Mouse (Mus musculus): Measurements from ENCODE around the gene Olfr1438-ps1. TPM values are rescaled to one million over a fixed set of nuclear protein-coding genes. Genes with fewer than 3 reads are reported as not detected.
A peak's percentile ranks its signal among the peaks of the same experiment; 100 is the strongest.
"Not testable (repeated sequence)": the region's sequence is repeated elsewhere in the genome, so short reads cannot be mapped to it uniquely, and the experiment has no call there.

Gene Olfr1438-ps1
- not detected in 2 replicates for polyA plus RNA-seq (2015; fragmentation: Nextera tagmentation; extraction: Ambion mirVana)

DNA sequence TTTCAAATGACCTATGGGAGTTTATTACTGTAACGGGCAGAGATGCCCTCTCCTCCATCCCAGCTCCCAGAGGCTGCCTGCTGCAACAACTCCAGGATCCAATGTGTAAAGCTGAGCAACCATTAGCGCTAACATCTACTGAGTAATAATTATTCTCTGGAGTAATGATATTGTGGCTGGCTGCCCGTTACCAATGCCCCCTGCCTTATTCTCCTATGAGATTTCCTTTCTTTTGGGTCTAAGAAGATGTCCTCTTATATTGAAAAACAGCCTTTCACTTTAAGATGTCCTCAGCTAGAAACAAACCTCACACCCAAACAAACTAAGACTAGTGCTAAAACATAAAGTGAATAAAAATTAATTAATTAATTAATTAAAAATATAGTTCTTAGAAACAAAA, at the start of gene Olfr1438-ps1:
Gene Olfr1438-ps1 (minus strand): TSS at position 101 of the 400 bp plus-strand sequence.
- 83% methylated on average over 3 of the region's 3 CpGs for WGBS
- H3K27ac ChIP-seq (replicated peaks), result no peak within 1 kb of the TSS

DNA sequence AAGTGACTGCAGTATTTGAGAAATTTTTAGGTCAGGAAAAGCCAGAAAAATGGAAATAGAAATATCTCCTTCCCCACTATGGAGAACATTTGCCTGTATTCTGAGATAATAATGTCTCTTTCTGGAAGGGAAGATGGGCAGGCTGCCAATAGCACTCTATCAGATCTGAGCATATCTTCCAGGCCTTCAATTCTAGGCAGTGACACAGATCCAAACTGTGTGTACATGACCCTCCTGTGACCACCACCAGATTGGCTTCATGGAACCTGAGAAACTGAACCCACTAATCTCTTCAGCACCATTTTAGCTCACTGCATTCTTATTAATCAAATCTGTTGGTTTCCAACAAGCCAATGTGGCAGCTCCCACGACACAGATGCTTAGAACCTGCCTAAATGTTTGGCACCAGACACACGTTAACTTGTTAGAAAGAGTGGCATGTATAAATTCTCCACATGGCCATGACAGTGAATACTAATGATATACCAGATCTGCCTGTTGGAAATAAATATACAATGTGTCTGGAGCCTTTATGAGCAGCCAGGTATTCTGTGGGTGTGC, 38.8 kb upstream of the Olfr1438-ps1 start:
- Histone ChIP-seq H3K4me1 (no peaks in the 10 kb centered on the region), H3K36me3 (no peaks in the 10 kb centered on the region), H3K27me3 (no peaks in the 10 kb centered on the region), H3K9ac (replicated peaks) (no peak overlapping the region), H3K9me3 (no peaks in the 10 kb centered on the region), H3K27ac (replicated peaks) (no peak overlapping the region), H3K4me3 (no peak overlapping the region), H3K4me2 (replicated peaks) (no peak overlapping the region)
- WGBS, result 61% methylated on average over 2 of the region's 2 CpGs
- peak; percentile 71; the same call in 1 of the 2 replicates for ATAC-seq (replicated peaks)

More for the DNA sequence above, at the start of gene Olfr1438-ps1:
- Histone ChIP-seq H3K36me3 (no peaks in the 10 kb centered on the region), H3K4me3 (no peak within 1 kb of the TSS), H3K27me3 (no peaks in the 10 kb centered on the region), H3K9ac (replicated peaks) (no peak within 1 kb of the TSS), H3K9me3 (no peaks in the 10 kb centered on the region), H3K4me2 (replicated peaks) (no peak within 1 kb of the TSS), H3K4me1 (no peaks in the 10 kb centered on the region)
- ATAC-seq (replicated peaks), result no peak

- WGBS, result 74% methylated on average over 3 of the region's 3 CpGs
Measured at GRCm38 (mm10) chr19:12373004-12373403, 37.3 kb upstream of the Olfr1438-ps1 start.

DNA sequence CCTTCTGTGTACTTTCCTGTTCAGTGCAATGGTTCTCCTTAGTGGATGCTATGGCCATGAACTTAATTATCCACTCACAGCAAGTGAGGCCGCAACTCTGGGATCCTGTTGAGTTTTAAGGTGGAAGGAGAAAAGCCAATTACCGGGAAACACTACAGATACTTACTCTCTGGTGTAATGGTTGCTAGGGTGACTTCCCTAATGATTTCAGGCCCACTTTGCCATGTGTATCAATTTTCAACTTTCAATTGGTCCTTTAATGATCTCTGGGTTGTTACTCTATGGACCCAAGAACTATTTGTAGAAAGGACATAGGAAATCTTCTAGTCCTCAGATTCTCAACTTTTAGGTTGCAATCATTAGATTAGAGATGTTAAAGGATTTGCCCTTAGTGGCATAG, 10.7 kb downstream of the Olfr1438-ps1 start, which contains the start of gene Olfr1437:
Gene Olfr1437 (minus strand): TSS at position 101 of the 400 bp plus-strand sequence.
- Histone ChIP-seq H3K36me3 (no peaks in the 10 kb centered on the region), H3K9me3 (no peaks in the 10 kb centered on the region), H3K4me2 (replicated peaks) (no peak within 1 kb of the TSS), H3K27ac (replicated peaks) (no peak within 1 kb of the TSS), H3K4me3 (no peak within 1 kb of the TSS), H3K4me1 (no peaks in the 10 kb centered on the region), H3K27me3 (no peaks in the 10 kb centered on the region), H3K9ac (replicated peaks) (no peak within 1 kb of the TSS)
- WGBS, result 75% methylated on average over 2 of the region's 2 CpGs
- ATAC-seq (replicated peaks), result no peak

More at GRCm38 (mm10) chr19:12373004-12373403, 37.3 kb upstream of the Olfr1438-ps1 start:
- Histone ChIP-seq H3K4me3 (no peak overlapping the region), H3K36me3 (no peaks in the 10 kb centered on the region), H3K27ac (replicated peaks) (no peak overlapping the region), H3K9ac (replicated peaks) (no peak overlapping the region), H3K9me3 (no peaks in the 10 kb centered on the region), H3K4me2 (replicated peaks) (no peak overlapping the region), H3K4me1 (no peaks in the 10 kb centered on the region), H3K27me3 (no peaks in the 10 kb centered on the region)
- no peak for ATAC-seq (replicated peaks)

GRCm38 (mm10) chr19:12299030-12299429, 36.7 kb downstream of the Olfr1438-ps1 start, which contains the start of gene Olfr1436:
Gene Olfr1436 (minus strand): TSS chr19:12299130.
- H3K4me1 ChIP-seq; H3K9ac ChIP-seq (replicated peaks); H3K4me2 ChIP-seq (replicated peaks); H3K27ac ChIP-seq (replicated peaks); H3K4me3 ChIP-seq; ATAC-seq (replicated peaks); H3K27me3 ChIP-seq; H3K9me3 ChIP-seq; H3K36me3 ChIP-seq: not testable (repeated sequence)
- WGBS, result 88% methylated on average over 1 of the region's 1 CpGs

GRCm38 (mm10) chr19:12292979-12293378, 42.7 kb downstream of the Olfr1438-ps1 start:
- H3K4me1 ChIP-seq, result no peaks in the 10 kb centered on the region
- no peaks in the 10 kb centered on the region for H3K27me3 ChIP-seq
- 0 out of 2 replicates have a peak, but pooled peaks have one; percentile 41 for ATAC-seq (replicated peaks)
- H3K4me2 ChIP-seq (replicated peaks), result no peak overlapping the region
- H3K9me3 ChIP-seq, result no peaks in the 10 kb centered on the region
- no peak overlapping the region for H3K4me3 ChIP-seq
- H3K9ac ChIP-seq (replicated peaks), result no peak overlapping the region
- no peaks in the 10 kb centered on the region for H3K36me3 ChIP-seq
- H3K27ac ChIP-seq (replicated peaks), result no peak overlapping the region

DNA sequence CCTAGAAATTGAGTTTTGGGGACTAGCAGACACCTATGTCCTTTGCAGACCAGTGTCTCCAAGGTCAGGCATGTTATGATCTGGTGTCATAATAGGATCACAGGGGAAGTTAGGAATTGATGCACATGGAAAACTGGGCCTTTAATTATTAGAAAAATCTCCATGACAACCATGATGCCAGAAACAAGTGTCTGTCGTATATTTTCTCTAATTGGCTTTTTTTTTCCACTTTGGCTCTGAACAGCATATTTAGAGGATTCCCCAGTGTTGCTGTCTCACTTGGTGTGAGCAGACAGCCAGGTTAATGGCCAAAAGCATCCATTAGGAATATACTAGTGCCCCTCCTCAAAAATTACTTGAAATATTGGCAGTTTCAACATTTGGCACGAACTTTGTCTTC, 56.2 kb downstream of the Olfr1438-ps1 start, which contains the start of gene Olfr1434:
Gene Olfr1434 (plus strand): TSS at position 301 of the 400 bp plus-strand sequence.
- ATAC-seq (replicated peaks), result no peak
- H3K9ac ChIP-seq (replicated peaks), result no peak within 1 kb of the TSS

More for the DNA sequence above, 56.2 kb downstream of the Olfr1438-ps1 start, which contains the start of gene Olfr1434:
- no peaks in the 10 kb centered on the region for H3K9me3 ChIP-seq
- H3K27me3 ChIP-seq, result no peaks in the 10 kb centered on the region
- no peaks in the 10 kb centered on the region for H3K36me3 ChIP-seq
- WGBS, result 63% methylated on average over 2 of the region's 2 CpGs
- H3K27ac ChIP-seq (replicated peaks), result no peak within 1 kb of the TSS
- H3K4me2 ChIP-seq (replicated peaks), result no peak within 1 kb of the TSS
- H3K4me3 ChIP-seq, result no peak within 1 kb of the TSS
- H3K4me1 ChIP-seq, result no peaks in the 10 kb centered on the region

Other genes starting within 250 kb of the Olfr1438-ps1 start
- not detected in 2 replicates for gene Olfr1426, start 243.9 kb downstream of the Olfr1438-ps1 start, polyA plus RNA-seq (2015; fragmentation: Nextera tagmentation; extraction: Ambion mirVana)
- gene Olfr1427, start 232.6 kb downstream of the Olfr1438-ps1 start, polyA plus RNA-seq (2015; fragmentation: Nextera tagmentation; extraction: Ambion mirVana), result not detected in 2 replicates
- gene Olfr1428, start 220.0 kb downstream of the Olfr1438-ps1 start, polyA plus RNA-seq (2015; fragmentation: Nextera tagmentation; extraction: Ambion mirVana), result not detected in 2 replicates
- gene Olfr76, start 212.7 kb downstream of the Olfr1438-ps1 start, polyA plus RNA-seq (2015; fragmentation: Nextera tagmentation; extraction: Ambion mirVana), result not detected in 2 replicates
- gene Olfr1555-ps1, start 165.8 kb downstream of the Olfr1438-ps1 start, polyA plus RNA-seq (2015; fragmentation: Nextera tagmentation; extraction: Ambion mirVana), result not detected in 2 replicates
- gene Olfr1431, start 135.3 kb downstream of the Olfr1438-ps1 start, polyA plus RNA-seq (2015; fragmentation: Nextera tagmentation; extraction: Ambion mirVana), result not detected in 2 replicates
- gene Olfr1432, start 103.3 kb downstream of the Olfr1438-ps1 start, polyA plus RNA-seq (2015; fragmentation: Nextera tagmentation; extraction: Ambion mirVana), result not detected in 2 replicates
- not detected in 2 replicates for gene Olfr262, start 94.3 kb downstream of the Olfr1438-ps1 start, polyA plus RNA-seq (2015; fragmentation: Nextera tagmentation; extraction: Ambion mirVana)
- gene Olfr235, start 74.9 kb downstream of the Olfr1438-ps1 start, polyA plus RNA-seq (2015; fragmentation: Nextera tagmentation; extraction: Ambion mirVana), result not detected in 2 replicates
- gene Olfr1434, start 56.1 kb downstream of the Olfr1438-ps1 start, polyA plus RNA-seq (2015; fragmentation: Nextera tagmentation; extraction: Ambion mirVana), result not detected in 2 replicates
- not detected in 2 replicates for gene Olfr1436, start 36.8 kb downstream of the Olfr1438-ps1 start, polyA plus RNA-seq (2015; fragmentation: Nextera tagmentation; extraction: Ambion mirVana)
- not detected in 2 replicates for gene Olfr1437, start 10.8 kb downstream of the Olfr1438-ps1 start, polyA plus RNA-seq (2015; fragmentation: Nextera tagmentation; extraction: Ambion mirVana)
- not detected in 2 replicates for gene Olfr1440, start 51.4 kb upstream of the Olfr1438-ps1 start, polyA plus RNA-seq (2015; fragmentation: Nextera tagmentation; extraction: Ambion mirVana)
- gene Olfr1441, start 81.5 kb upstream of the Olfr1438-ps1 start, polyA plus RNA-seq (2015; fragmentation: Nextera tagmentation; extraction: Ambion mirVana), result not detected in 2 replicates
- gene Pfpl, start 92.0 kb upstream of the Olfr1438-ps1 start, polyA plus RNA-seq (2015; fragmentation: Nextera tagmentation; extraction: Ambion mirVana), result not detected in 2 replicates
- 0.55 and 0.56 TPM in 2 replicates for gene Mpeg1, start 124.9 kb upstream of the Olfr1438-ps1 start, polyA plus RNA-seq (2015; fragmentation: Nextera tagmentation; extraction: Ambion mirVana)
- 16.8 and 19.3 TPM in 2 replicates for gene Dtx4, start 165.5 kb upstream of the Olfr1438-ps1 start, polyA plus RNA-seq (2015; fragmentation: Nextera tagmentation; extraction: Ambion mirVana)
- gene Fam111a, start 209.8 kb upstream of the Olfr1438-ps1 start, polyA plus RNA-seq (2015; fragmentation: Nextera tagmentation; extraction: Ambion mirVana), result 8.9 and 9.4 TPM in 2 replicates

Data from forebrain, embryonic 15.5 days (tissue).